Mouse (Mus musculus) urinary bladder, postnatal 4 days (tissue): ENCODE data around the gene Nt5c2.
A peak's percentile ranks its signal among the peaks of the same experiment; 100 is the strongest.
"Not testable (repeated sequence)": the region's sequence is repeated elsewhere in the genome, so short reads cannot be mapped to it uniquely, and the experiment has no call there.

ENCODE experiments used
- DNase-seq, 2 experiments: peaks; one replicate each; pipeline ENCODE4 v3.0.0; 2021 to 2022; ENCODE audit warnings: low spot score in 2 of 2

The Nt5c2 gene

GRCm38 (mm10) chr19:46988231-46989087 lies 26.5 kb downstream of the Nt5c2 start:
- peak in 1 of 2 experiments; percentile 58 for DNase-seq

DNA sequence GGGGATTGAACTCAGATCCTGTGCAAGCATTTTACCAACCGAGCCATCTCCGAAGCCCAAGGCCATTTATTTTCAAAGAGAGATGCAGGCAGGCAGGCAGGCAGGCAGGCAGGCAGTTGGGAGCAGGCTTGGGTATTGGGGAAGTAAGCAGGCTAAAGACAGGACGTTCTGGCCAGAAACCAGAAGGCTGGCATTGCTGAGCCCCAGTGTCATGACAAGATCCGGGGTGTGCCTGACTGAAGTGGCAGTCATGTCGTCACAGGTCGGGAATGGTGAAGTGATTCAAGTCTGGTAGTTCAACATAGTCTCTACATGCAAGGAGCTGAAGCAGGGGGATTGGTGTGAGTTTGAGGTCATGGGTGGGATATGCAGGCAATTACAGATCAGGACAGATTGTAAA lies 27.3 kb downstream of the Nt5c2 start:
- no peak for DNase-seq

- no peak for DNase-seq
Observed at GRCm38 (mm10) chr19:46984726-46985622, 30.0 kb downstream of the Nt5c2 start.

DNA sequence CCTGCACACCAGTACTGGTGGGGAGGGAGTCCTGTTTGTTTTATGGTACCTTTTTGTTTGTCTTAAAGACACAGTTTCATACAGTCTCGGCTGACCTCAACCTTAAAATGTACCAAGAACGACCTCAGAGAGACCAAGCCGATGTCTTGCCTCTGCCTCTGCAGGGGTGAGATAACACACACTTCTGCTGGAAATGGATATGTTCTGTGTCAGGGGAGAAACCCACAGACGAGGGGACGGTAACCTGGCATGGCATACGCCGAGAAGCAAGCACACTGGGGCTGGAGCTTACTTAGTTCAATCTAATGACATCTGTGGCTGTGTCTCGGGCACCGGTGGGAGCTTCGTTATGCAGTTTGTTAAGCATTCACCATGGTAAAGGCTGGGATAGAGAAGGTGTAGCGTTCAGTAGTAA lies 31.0 kb downstream of the Nt5c2 start:
- no peak for DNase-seq

DNA sequence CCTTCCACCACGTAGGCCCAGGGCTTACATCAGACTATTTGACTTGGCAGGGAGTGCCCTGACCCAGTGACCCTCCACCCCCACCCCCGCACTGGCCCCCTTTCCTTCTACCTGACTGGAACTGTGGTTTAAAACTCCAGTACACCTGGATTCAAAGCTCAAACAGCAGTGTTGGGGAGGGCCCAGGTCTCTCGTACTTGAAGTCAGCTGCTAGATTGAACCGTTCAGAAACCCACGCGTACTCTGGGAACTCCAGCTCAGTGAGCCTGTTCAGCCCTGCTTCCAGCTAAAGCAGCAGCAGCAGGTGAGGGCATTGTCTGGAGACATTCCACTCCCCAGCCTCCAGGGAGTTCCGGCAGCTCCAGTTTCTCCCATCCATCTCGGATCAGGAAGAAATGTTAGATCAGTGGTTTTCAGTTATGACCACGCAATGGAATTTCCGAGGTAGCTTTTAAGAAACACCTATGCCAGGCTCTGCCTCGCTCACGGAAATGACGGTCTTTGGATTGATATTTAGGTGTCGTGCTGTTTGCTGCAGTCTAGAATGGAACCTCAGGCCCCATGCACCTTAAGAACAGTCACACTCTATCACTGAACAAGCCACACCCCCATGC lies 31.5 kb downstream of the Nt5c2 start:
- no peak for DNase-seq

DNA sequence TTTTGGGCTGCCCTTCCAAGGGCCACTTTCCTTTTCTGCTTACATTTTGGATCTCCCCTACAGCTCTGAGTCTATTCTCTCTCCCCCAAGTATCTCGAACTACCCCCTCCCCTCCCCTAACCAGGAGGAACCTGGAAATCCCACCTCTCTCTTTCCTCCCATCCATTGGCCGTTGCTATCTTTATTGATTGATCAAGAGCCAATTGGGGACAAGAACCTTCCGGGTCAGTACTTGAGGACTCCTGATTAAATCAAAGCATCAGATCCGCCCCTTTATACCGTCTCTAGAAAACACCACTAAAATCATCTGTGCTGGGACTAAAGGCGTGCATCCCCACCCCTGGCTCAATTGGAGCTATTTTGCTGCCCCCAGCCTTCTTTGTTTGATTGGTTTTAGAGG lies 33.5 kb downstream of the Nt5c2 start:
- no peak for DNase-seq

- no peak for DNase-seq
Observed at GRCm38 (mm10) chr19:46979781-46980105, 35.2 kb downstream of the Nt5c2 start.

- no peak for DNase-seq
Observed at GRCm38 (mm10) chr19:46978920-46979780, 35.8 kb downstream of the Nt5c2 start.

- DNase-seq, result not testable (repeated sequence)
Observed at GRCm38 (mm10) chr19:46978069-46978468, 36.9 kb downstream of the Nt5c2 start.

- DNase-seq, result no peak
Observed at GRCm38 (mm10) chr19:46977460-46977859, 37.5 kb downstream of the Nt5c2 start.

DNA sequence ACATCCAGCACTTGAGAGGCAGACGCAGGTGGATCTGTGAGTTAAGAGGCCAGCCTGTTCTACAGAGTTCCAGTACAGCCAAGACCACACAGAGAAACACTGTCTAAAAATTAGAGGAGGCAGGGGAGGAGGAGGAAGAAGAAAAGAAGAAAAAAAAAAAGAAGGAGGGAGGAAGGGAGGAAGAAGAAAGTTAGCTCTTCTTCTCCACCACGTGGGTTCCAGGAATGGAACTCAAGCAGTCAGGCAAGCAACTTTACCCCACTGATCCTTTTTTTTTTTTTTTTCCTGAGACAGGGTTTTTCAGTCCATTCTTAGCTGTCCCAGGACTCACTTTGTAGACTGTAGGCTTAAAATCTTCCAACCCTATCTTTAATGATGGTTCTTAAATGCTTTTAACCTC lies 38.2 kb downstream of the Nt5c2 start:
- no peak for DNase-seq

DNA sequence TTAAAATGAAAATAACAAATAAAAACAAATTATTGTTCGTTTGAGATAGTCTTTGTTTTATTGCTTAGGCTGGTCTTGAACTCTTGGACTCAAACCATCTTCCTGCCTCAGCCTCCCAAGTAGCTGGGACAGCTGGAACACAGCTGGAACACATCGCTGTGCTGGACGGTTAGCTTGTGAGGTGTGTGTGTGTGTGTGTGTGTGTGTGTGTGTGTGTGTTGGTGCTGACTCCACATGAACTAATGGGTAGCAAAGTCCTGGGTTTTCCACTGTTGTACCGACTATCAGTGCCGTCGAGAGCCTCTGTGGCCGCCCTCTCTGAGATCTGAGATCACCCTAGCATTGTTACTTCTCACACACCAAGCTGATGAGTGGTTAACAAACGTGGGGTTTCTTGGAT lies 39.0 kb downstream of the Nt5c2 start:
- DNase-seq, result no peak

DNA sequence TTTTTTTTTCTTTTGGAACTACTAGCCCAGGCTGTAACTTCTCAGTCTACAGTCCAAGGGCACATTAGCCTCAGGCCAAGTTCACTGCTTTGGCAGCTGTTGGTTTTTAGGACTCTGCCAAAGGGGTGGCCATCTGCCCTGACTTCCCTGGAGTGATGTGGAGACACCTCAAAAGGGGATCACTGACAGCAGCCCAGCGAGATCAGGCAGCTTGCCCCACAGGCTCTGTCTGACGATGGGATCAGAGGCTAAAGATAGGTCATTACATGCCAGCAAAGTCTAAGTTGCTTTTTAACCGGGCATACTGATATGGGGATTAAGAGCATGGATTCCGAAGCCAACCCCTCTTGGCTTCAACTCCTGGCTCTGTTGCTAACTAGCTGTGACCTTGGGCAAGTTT lies 39.4 kb downstream of the Nt5c2 start:
- no peak for DNase-seq

GRCm38 (mm10) chr19:46972159-46972558 lies 42.8 kb downstream of the Nt5c2 start:
- no peak for DNase-seq

GRCm38 (mm10) chr19:46971712-46972111 lies 43.2 kb downstream of the Nt5c2 start:
- no peak for DNase-seq

DNA sequence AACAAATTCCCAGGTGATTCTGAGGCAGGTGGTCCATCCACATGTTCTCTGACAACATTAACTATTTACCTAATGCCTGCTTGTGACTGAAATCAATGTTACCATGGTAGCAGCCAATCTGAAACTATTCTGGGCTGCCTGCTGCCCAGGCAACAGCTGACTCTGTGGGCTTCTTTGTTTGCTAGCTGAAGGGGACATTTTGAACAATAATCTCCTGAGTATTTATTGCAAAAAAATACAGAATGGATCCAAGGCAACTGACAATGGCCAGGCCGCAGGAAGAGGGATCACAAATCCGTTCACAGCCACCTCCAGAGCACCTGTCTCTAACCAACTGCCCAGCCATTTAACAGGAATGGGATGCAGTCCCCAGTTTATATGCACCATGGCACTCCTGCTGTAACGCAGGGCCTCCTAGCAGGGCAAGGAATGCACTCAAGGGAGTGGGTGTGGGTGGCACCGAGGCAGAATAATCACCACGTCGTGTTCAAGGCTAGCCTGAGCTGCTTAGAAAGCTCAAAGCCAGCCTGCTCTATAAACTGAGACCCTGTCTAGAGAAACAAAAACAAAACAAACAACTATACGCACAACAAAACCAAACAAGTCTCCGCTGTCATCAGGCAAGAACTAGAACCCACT lies 43.8 kb downstream of the Nt5c2 start:
- no peak for DNase-seq

GRCm38 (mm10) chr19:46970121-46970729 lies 44.7 kb downstream of the Nt5c2 start:
- DNase-seq, result no peak

GRCm38 (mm10) chr19:46969286-46969985 lies 45.5 kb downstream of the Nt5c2 start:
- no peak for DNase-seq

- DNase-seq, result no peak
Observed at GRCm38 (mm10) chr19:46968833-46969232, 46.1 kb downstream of the Nt5c2 start.

- no peak for DNase-seq
Observed at GRCm38 (mm10) chr19:46967861-46968260, 47.1 kb downstream of the Nt5c2 start.
